Mouse (Mus musculus): ENCODE measurements around the gene Atf7.
"Not testable (repeated sequence)": the region's sequence is repeated elsewhere in the genome, so short reads cannot be mapped to it uniquely, and the experiment has no call there.

The Atf7 gene

DNA sequence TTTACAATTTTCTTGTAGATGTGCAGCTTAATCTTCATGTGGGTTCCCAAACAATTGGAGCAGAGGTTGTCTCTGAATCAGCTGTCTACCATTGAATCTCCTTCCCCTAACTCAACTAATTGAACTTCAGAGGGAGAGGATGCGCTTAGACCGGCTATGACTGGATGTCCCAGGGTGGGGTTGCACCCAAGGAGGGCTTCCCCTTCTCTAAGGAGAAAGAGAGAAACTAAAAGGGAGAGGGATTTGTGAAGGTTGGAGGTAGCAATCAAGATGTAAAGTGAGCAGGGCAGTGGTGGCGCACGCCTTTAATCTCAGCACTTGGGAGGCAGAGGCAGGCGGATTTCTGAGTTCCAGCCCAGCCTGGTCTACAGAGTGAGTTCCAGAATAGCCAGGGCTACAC is 5.8 kb downstream of the Atf7 start:
- DNase-seq (ENCODE audit: low spot score) = no peak

DNA sequence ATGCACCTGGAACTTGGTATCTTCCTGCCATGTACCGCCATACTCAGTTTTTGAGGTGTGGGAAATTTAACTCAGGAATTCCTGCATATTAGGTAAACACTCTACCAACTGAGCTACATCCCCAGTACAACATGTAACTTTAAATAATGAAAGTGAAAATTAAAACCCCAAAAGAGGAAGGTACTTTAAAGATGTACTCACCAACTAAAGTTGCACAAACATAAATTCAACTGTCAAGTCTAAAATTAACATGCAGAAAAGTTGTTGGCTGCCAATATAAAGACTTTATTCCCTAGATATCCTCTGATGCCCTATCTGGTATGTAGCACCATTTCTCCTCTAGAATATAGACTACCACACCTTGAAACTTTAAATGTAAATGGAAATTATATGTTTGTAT is 7.6 kb downstream of the Atf7 start:
- DNase-seq (ENCODE audit: low spot score) = no peak

DNA sequence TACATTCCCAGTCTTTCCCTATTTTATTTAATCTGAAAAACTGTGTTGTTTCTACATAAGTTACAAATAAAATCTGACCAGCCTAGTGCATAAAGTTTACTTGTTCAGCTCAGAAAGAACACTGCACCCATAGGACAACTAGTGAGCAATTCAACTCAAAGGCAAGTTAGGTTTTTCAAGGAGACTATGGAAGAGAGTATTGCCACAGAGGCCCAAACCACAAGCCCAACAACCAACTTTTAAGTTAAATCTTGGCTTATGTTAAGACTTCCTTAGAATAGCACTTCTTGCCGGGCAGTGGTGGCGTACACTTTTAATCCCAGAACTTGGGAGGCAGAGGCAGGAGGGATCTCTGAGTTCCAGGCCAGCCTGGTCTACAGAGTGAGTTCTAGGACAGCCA is 9.1 kb downstream of the Atf7 start:
- no peak for DNase-seq (ENCODE audit: low spot score)

DNA sequence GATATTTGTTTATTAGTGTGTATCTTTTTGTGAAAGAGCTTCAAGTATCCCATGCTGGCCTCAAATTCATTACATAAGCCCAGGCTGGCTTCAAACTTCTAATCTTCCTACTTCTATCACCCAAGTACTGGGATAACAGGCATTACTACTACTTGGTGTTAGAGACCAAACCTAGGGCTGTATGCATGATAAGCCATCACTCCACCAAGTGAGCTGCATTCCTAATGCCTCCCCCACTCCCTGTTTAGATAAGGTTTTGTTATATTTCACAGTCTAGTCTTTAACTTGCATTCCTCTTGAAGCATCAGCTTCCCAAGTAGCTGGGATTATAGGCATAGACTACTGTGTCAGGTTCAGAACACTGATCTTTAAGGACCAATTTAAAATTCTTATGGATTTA is 11.0 kb downstream of the Atf7 start:
- no peak for DNase-seq (ENCODE audit: low spot score)

DNA sequence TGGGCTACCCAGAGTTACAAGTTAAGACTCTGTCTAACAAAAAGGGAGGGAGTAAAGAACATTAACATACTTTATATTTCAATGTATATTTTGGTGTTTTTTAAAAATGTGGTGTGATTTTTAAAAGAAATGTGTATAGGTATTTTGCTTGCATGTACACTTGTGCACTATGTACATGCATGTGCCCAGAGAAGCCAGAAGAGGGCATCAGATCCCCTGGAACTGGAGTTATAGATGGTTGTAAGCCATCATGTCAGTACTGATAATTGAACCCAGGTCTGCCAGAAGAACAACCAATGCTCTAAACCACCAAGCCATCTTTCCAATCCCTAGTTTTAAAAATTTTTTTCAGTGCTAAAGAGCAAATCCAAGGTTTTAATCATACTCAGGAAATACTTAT is 12.3 kb downstream of the Atf7 start:
- no peak for DNase-seq (ENCODE audit: low spot score)

DNA sequence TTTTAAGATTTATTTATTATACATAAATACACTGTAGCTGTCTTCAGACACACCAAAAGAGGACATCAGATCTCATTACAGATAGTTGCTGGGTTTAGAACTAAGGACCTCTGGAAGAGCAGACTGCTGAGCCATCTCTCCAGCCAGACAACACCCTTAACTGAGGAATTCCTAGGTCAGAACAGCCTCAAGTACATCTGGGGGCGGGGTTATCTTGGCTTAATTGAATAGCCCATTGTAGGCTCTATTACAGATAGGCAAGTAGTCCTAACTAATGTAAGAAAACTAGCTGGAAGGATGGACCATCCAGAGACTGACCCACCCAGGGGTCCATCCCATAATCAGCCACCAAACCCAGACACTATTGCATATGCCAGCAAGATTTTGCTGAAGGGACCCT is 16.7 kb downstream of the Atf7 start:
- DNase-seq (ENCODE audit: low spot score) = not testable (repeated sequence)

DNA sequence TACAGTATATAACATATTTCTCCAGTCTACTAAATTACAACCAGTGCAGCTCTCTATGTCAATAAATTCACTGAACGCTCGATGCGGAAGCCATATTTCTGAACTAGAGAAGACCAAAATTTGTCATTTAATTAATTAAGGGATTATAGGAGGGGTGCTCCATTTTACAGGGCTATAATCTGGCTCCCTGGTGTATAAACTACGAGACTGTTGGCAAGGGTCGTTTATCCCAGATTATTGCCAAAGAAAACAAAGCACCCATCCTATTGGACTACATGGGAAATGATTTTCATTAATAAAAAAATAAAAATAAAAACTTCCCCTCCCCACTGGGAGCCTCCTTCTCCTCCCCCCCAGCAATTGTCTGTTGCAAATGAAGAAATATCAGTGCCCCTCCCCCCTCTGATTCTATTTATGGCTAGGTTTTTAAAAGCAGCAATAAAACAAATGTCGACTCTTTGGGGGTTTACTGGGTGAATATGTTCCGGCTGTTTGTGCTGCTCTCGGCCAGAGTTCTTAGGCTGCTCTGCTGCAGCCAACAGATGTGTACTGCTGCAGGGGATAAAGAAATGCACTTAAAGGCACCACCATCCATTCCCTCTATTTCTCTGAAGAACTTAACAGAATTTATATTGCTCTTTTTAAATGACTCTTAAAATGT is 31.1 kb downstream of the Atf7 start:
- DNase-seq (ENCODE audit: low spot score) = no peak

DNA sequence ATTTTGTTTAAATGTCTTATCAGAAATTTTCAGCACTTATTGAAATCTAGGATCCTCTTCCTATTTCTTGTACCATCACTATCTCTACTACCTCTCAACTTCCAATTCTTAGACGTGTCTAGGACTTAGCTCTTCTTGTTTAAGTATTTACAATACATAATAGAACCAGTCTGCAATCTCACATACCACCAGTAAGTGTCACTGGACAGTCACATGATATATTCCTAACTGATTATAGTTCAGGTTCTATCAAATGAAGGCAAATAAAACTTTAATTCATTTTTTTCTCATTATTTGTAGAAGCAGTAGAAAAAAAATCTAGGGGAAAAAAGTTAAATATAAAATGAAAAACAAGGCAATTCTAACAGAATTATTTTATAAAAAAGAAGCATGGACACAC is 32.6 kb downstream of the Atf7 start:
- DNase-seq (ENCODE audit: low spot score) = peak; percentile 16

DNA sequence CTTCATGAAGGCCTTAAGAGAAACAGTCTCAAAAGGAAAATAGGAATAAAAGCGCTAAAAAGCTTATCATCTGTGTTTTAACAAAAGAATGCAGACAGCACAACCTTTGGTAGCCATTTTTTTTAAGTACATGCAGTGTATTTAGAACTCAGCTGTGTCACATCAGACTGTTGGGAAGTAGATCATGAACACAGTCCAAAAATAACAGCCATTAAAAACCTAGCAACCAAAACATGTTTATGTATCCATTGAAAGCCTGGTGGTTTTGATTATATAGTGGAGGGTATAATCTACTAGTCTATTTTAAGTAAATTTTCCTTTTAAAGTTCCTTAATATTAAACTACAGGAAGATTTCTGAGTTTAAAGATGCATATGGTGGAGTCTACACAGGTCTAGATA is 34.7 kb downstream of the Atf7 start:
- no peak for DNase-seq (ENCODE audit: low spot score)

DNA sequence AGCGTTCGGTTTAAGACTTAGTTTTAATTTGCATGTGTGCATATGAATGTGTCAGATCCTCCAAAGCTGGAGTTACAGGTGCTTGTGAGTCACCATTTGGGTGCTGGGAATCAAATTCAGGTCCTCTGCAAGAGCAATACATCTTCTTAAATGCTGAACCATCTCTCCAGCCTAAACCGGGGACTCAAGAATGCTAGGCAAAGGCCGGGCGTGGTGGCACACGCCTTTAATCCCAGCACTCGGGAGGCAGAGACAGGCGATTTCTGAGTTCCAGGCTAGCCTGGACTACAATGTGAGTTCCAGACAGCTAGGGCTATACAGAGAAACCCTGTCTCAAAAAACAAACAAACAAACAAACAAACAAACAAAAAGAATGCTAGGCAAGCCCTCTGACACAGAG is 35.4 kb downstream of the Atf7 start:
- no peak for DNase-seq (ENCODE audit: low spot score)

DNA sequence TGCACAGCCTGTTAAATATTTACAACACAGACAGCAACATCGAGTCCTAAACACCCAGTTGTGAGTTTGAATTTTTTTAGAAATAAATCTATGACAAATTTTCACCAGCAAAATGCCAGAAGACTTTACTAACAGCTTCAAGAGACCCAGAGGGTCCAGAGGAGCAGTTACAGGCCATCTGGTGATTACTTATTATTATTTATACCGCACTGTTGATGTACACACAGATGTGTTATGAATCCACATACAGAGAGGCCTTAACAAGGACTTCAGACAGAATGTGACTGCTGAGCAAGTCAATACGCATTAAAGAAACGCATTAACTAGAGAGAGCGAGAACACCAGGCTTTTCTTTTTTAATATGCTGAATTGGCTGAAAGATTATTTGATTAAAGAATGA is 39.8 kb downstream of the Atf7 start:
- DNase-seq (ENCODE audit: low spot score) = no peak

DNA sequence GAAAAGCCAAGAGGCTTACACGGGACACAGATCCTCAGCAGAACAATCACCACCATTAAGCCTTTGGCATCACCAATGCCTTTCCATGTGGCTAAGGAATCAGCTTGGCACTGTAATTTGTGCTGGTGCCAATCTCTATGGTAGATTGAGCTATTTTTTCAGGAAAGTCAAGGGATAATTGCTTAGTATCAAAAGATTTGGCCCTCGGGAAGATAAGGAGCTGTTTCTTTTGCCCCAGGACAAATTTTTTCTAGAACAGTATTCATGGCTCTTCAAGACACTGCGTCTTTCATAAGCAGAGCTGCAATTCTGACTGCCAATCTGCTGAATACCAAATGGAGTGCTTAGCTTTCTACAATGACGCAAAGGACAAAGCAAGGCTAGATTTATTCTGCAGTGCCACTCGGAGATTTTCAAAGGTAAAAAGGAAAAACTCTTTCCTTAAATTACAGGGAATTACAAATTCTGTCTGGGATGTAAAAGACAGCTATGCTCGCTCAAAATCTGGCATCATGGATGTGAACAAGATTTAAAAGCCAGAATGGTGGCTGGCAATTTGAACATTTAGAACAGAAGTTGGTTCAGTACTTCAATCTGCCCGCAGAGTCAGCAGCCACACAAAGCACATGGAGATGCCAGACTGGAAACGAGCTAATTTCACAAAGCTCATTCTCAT is 41.4 kb downstream of the Atf7 start:
- DNase-seq (ENCODE audit: low spot score) = no peak

DNA sequence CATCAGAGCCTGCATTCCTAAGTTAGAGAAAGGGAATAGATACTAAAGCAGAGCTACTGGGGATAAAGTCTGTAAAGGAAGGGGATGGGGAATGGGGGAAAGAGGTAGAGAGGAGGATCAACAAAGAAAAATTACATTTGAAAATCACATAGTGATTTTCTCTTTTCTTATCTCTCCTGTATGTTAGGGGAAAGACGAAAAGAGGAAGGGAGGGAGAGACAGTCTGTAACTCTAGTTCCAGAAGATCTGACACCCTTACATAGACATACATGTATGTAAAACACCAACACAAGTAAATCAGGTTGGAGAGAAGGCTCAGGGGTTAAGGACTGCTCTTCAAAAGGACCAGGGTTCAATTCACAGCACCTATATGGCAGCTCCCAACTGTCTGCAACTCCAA is 44.1 kb downstream of the Atf7 start:
- DNase-seq (ENCODE audit: low spot score) = no peak

DNA sequence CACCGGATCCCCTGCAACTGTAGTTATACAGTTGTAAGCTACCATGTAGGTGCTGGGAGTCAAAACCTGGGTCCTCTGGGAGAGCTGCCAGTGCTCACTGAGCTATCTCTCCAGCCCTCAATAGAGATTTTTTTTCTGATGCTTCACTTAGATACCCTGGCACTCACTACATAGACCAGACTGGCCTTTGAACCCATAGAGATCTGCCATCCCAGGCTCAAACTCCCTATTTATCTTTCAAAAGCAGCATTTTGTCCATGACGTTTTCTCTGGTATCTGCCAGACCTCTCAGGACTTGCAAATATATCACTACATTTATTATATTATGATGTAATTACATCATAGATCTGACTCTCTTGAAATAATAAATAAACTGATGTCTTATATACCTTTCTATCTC is 46.9 kb downstream of the Atf7 start:
- no peak for DNase-seq (ENCODE audit: low spot score)

DNA sequence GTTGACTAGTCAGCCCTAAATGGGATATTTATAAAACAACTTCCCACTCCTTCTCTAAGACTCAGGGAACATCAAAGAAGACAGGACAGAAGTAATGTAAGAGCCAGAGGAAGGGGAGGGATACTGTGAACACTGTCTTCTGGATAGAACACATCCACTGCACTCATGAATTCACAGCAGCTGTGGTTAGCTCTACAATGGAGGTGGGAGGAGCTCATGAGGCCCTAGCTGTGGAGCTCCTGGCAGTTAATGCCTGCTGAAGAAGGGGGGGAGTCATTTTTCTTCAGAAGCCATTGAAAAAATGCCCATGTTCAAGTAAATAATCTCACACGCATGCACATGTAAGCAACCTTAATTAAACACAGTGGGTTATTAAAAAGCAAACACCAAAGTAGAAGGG is 48.3 kb downstream of the Atf7 start:
- DNase-seq (ENCODE audit: low spot score) = no peak

DNA sequence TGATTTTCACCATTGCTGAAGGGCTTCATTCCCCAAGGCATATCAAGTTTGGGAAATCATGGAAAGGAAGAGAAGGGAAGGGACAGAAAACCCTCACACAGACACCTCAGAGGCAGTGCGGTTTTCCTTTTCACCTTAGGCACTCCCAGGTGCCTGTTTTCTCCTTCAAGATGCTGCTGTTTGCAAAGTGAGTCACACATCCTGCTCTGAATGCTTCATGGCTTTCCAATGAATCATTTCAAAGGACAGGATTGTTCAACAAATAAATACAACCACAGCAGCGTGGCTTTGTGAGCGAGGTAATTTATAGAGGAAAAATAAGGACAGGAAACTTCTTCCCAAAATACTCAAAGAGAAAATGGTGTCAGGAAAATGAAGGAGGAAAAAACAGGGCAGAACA is 53.2 kb downstream of the Atf7 start:
- DNase-seq (ENCODE audit: low spot score) = no peak

DNA sequence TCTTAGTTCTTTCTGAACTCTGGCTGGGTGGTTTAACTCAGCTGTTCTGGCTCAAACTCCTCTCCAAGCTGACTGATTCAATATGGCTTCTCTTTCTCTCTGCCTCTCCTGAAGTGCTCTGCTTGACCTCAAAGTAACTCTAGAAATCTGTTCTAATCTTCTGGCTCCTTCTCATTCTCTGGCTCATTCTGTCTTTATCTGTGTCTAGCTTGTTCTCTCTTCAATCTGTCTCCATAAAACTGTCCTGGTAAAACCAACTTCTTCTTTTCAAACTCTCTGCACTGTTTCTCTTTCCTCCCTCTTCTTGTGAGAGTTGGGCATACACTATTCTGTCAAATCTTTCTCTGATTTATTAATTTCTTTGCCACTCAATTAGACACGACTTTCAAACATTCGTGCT is 57.4 kb downstream of the Atf7 start:
- no peak for DNase-seq (ENCODE audit: low spot score)

DNA sequence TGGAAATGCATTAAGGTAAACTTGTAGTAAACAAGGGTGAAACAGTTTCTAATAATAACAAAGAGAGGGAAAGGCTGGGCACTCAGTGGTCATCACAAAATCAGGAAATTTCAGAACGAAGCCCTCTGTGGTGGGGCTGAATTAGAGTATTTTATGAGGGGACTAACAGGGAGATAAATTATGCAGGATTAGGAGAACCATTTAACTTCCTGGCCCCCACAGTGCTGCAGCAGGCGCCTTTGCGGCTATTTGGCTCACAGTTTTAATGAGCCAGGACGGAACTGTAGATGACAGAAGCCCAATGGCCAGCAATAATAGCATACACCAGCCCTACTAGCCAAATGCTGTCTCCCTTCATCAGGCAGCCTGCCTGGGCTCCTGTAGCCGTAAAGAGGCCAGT is 61.6 kb downstream of the Atf7 start:
- no peak for DNase-seq (ENCODE audit: low spot score)

DNA sequence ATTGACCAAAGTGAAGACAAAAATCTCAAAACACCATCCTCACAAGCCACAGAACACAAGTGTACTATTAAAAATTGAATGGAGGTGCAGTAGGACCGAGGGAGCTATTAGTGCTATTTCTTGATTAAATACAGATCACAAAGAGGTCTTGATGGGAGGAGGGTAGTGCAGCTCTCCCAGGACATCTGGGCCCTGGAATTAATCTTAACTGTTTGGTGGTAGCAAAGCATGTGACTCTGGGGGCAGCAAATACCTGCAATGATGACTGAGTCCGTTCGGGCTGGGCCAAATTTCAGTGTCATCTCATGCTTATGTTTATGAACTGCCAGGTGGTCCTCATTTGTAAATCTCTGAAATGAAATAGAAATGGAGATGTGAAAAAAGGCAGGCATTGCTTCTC is 62.2 kb downstream of the Atf7 start:
- DNase-seq (ENCODE audit: low spot score) = no peak

DNA sequence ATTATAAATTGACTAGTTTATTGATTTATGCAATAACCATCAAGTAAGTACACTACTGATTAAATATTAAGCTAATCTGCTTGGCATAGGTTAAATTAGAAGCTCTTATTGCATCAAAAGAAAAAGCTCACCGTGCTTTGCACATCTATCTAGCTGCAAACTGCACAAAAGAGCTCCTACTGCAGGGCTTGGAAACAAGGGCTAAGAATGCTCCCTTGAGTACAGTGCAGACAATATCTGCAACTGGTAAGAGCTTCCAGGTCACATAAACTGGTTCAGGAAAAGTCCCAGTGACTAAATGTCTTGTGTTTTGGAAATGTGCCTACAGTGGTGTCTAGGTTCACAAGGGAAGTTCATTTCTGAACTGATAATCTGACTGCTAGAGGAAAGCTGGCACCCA is 62.8 kb downstream of the Atf7 start:
- DNase-seq (ENCODE audit: low spot score) = no peak

DNA sequence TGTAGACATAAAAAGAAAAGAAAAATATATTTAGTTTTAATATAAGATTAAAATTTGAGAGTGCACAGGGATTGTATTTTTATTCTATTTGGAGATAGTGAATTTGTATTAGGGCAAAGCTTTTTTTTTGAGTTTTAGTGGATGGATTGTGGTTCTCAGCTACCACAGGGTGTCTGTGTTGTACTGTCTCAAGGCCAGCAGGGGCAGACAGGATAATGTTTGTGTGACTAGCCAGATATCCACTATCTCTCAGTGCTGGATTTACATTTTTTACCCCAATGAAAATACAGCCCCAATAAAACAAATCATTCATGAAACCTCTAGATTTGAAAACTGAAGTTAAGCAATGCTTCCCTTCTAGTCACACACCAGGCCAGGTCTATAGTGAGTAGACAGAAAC is 67.7 kb downstream of the Atf7 start:
- DNase-seq (ENCODE audit: low spot score) = no peak

DNA sequence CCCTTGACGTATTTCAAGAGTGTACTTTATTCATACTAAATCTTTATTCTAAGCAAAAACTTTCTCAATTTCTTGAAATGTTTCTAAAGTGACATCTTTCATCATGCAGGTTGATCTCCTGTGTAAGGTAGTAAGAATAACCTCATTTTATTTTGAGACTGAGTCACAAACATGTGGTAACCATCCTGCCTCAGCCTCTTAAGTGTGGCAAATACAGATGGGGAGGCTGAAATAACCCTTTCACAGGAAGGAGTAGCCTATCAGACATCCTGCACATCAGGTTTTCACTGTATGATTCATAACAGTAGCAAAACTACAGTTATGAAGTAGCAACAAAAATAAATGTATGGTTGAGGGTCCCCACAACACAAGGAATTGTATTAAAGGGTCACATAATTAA is 69.7 kb downstream of the Atf7 start:
- no peak for DNase-seq (ENCODE audit: low spot score)

DNA sequence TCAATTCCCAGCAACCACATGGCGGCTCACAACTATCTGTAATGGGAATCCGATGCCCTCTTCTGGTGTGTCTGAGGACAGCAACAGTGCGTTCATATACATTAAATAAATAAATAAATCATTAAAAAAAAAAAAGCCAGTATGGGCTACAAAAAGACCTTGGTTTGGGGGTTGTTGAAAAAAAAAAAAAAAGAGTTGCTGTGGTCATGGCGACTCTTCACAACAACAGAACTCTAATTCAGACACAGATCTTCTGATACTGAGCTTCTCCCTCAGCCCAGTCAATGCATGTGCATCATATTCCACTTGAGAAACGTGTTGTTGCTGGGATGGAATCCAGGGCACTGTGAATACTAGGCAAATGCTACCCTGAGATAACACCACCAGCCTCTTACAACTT is 72.7 kb downstream of the Atf7 start:
- DNase-seq (ENCODE audit: low spot score) = no peak

DNA sequence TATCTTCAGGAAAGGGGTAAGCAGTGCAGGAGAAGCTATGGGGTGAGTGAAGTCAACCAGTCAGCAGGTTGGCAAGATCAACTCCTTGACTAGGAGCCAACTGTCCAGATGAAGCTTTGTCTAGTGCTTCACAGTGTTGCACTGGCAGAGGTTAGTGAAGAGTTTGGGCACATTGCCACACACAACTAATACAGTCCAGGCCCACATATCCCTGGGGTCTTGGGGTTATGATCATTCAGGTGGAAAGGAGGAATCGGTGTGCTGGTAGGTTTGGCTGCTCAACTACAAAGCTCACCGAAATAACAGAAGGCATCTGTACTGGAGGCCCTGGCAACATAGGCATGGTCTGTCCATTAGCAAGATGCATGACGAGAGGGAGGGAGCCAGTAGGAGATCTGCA is 77.8 kb downstream of the Atf7 start:
- DNase-seq (ENCODE audit: low spot score) = no peak

Data from retina, embryonic 14.5 days (tissue).